Mouse (Mus musculus) cerebellum, adult 2 months (tissue): Measurements from ENCODE around the gene Gm10553.
"Not testable (repeated sequence)": the region's sequence is repeated elsewhere in the genome, so short reads cannot be mapped to it uniquely, and the experiment has no call there.

Experiments
- CTCF ChIP-seq: fragments of 200-500 bp; IDR thresholded peaks from 2 replicates; pipeline ENCODE4 v1.5.1; 2011; ENCODE audit warnings: low read depth, mild to moderate bottlenecking, control low read depth, low read length, moderate library complexity, borderline replicate concordance; ENCODE audit not compliant: insufficient read depth
- POLR2A ChIP-seq: fragments of 200-500 bp; IDR thresholded peaks from 2 replicates; pipeline ENCODE4 v1.6.1; 2011; ENCODE audit warnings: low read length, control low read depth, borderline replicate concordance; ENCODE audit not compliant: insufficient read depth

- TF ChIP-seq CTCF, POLR2A: not testable (repeated sequence)
These were observed 6.9 kb upstream of the Gm10553 start for GRCm38 (mm10) chr1:85093011-85093572.
